Mouse (Mus musculus): ENCODE results near the gene Cep85l. TPM values are rescaled to one million over a fixed set of nuclear protein-coding genes. Genes with fewer than 3 reads are reported as not detected.

The Cep85l gene
- 10 to 100 TPM; 18.3 to 23.7 (median 20.7) TPM for total RNA-seq (2022)

GRCm38 (mm10) chr10:53379709-53380106 lies at the start of gene Cep85l:
Cep85l (minus strand) TSS chr10:53379947.
- peak; percentile 65 to 82 for DNase-seq (ENCODE audit: low spot score in 2 of 2)

GRCm38 (mm10) chr10:53428695-53429447 lies 49.1 kb upstream of the Cep85l start:
- no peak for DNase-seq (ENCODE audit: low spot score in 2 of 2)

DNA sequence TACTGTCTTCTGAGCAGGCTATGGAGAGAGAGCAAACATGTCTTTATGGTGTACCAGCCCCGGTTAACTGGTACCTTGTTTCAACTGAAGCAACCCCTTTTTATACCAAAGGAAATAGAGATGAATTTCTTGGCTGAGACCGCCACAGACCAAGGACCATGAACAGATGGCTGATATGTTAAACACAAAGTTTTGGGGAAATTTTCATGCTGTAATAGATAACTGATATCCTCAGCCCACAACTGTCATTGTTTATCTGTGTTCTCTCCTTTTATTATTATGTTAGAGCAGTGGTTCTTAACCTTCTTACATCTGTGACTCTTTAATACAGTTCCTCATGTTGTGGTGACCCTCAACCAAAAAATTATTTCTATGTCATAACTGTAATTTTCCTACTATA lies 46.8 kb upstream of the Cep85l start:
- no peak for DNase-seq (ENCODE audit: low spot score in 2 of 2)

GRCm38 (mm10) chr10:53423091-53423490 lies 43.3 kb upstream of the Cep85l start:
- no peak for DNase-seq (ENCODE audit: low spot score in 2 of 2)

- no peak for DNase-seq (ENCODE audit: low spot score in 2 of 2)
Measured at GRCm38 (mm10) chr10:53422206-53422605, 42.5 kb upstream of the Cep85l start.

DNA sequence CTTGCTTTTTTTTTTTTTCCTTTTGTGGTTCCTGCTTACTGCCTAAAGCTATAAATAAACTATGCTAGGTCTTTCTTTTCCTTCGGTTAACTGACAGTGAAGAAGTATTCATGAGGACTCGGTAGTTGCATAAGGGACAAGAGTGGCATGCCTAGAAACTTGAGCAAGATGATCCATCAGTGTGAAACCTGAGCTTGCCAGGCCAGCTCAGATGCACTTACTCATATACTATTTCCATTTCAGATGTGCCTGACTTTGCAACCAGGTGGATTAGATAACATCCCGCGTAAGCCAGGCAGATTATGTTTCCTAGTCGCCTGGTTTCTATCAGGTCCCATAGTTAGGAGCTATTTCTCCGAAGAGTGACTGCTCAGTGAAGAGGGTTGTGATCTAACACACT lies 41.9 kb upstream of the Cep85l start:
- DNase-seq (ENCODE audit: low spot score in 2 of 2): no peak

DNA sequence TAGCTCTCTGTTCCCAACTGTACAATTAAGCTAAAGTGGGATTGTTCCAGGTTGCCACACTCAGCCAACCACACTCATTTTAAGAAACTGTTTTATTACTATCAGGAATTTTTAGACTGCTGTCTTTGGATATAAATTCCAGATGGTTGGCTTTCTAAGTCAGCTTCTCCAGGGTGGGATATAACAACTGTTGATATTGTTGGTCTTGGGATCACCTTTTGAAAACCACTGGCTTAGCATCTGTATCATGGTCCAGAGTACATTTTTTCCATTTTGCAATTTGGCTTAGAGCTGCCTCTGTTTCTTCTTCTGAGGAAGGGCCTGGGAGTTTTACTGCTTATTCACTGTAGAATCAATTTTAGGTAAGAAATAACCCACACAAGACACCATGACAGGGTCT lies 40.3 kb upstream of the Cep85l start:
- no peak for DNase-seq (ENCODE audit: low spot score in 2 of 2)

- no peak for DNase-seq (ENCODE audit: low spot score in 2 of 2)
Measured at GRCm38 (mm10) chr10:53419139-53419935, 39.6 kb upstream of the Cep85l start.

DNA sequence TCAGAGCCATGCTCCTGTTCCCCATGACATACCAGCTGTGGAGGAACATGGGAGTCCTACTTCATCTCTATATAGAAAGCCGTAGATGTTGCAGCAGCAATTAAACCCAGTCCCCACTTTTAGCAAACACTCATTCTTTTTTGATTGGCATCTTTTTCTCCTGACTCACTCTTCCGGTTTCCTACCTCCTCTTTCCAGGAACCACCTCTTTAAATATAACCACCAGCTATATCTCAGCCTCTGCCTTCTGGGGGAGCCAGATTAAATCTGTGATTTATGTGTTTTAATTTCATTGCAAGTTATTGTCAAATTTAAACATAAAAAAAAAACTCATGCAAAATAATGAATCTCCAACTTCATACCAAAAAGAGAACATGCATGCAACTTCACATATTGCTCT lies 37.3 kb upstream of the Cep85l start:
- no peak for DNase-seq (ENCODE audit: low spot score in 2 of 2)

DNA sequence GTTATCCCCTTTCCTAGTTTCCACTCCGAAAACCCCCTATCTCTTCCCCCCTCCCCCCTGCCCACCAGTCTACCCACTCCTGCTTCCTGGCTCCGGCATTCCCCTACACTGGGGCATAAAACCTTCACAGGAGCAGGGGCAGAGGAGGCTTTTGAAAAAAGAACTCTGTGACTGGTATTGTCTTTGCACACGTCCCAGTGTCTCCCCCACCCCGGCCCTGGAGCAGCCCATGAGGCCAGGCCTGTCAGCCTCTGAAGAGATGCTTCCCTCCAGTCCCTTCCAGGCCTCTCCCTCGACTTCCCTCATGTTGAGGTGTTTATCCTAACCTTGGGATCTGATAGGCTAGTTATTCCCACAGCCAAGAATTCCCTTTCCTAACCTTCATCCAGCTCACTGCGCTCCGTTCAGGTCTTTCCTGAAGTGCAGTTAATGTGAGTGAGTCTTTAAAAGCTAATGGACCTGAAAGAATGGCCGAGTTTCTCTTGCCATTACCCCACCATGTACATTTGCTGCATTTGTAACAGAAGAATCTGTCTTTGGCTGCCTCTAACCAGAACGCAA lies 36.5 kb upstream of the Cep85l start:
- DNase-seq (ENCODE audit: low spot score in 2 of 2): no peak

DNA sequence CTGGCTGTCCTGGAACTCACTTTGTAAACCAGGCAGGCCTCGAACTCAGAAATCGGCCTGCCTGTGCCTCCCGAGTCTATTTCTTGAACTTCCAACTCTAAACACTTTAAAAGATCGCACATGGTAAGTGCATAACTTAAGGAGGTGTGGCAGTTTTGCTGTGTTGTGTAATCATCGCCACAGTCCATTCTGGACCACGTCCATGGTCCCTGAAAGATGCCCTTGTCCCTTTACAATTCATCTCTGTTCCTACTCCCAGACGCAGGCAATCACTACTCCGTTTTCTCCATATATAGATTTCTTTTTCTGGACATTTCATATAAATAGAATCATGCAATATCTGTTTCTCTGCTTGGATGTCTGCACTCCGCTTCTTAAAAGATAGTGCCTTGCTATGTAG lies 35.5 kb upstream of the Cep85l start:
- DNase-seq (ENCODE audit: low spot score in 2 of 2): no peak

GRCm38 (mm10) chr10:53414092-53415085 lies 34.6 kb upstream of the Cep85l start:
- DNase-seq (ENCODE audit: low spot score in 2 of 2): no peak

- no peak for DNase-seq (ENCODE audit: low spot score in 2 of 2)
Measured at GRCm38 (mm10) chr10:53412936-53413335, 33.2 kb upstream of the Cep85l start.

DNA sequence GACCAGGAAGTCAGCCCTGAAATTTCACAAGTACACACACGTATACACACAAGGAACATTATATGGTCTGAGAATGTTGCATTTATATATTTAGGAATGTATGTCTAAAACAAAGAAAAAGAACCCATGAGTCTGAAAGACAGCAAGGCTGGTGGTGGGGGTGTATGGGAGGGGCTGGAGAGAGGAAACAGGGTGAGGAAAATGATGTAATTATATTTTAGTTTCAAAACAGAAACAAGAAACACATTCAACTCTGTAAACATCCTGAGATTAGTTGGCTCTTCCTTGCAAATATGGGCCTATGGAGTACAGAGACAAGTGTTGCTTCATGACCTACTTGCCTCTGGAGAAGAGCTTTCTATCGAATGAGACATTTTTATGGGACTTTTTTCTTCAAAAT lies 32.4 kb upstream of the Cep85l start:
- DNase-seq (ENCODE audit: low spot score in 2 of 2): no peak

- DNase-seq (ENCODE audit: low spot score in 2 of 2): no peak
Measured at GRCm38 (mm10) chr10:53410831-53411230, 31.1 kb upstream of the Cep85l start.

DNA sequence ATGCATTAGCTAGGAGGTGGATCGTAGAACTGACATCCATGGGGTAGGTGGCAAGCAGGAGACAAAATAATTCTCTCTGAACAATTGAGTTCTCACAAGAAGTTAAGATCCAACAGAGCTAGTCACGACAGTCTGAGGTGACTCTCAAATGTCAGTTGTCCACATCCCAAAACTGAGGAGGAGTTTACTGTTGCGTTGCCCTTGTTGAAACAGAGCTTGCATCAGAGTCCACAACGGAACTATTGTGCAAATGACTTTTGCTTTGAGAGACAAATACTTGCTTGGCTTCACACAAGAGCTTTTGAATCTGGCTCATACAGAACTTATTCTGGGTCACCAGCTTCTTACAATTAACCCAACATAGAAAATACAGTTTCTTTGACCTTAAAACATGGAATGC lies 27.7 kb upstream of the Cep85l start:
- DNase-seq (ENCODE audit: low spot score in 2 of 2): no peak

- no peak for DNase-seq (ENCODE audit: low spot score in 2 of 2)
Measured at GRCm38 (mm10) chr10:53406845-53407244, 27.1 kb upstream of the Cep85l start.

GRCm38 (mm10) chr10:53402293-53402692 lies 22.5 kb upstream of the Cep85l start:
- no peak for DNase-seq (ENCODE audit: low spot score in 2 of 2)

DNA sequence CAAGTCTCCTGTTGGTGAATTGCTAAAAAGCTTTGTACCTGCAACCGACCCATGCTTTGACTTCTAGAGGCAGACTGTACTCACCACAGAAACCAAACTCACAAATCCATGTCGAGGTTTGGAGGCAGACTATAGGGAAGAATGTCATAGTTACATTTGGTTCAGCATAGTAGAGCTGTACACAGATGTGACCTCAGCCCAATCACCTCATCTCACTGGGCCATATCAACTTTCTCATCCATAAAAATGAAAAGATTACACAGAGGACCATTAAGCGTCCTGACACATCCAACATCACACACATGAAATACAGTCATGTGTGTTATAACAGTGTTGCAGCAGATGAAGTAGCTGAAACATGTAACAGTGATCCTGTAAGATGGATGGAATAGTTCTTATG lies 19.3 kb upstream of the Cep85l start:
- DNase-seq (ENCODE audit: low spot score in 2 of 2): no peak

GRCm38 (mm10) chr10:53398540-53398902 lies 18.8 kb upstream of the Cep85l start:
- no peak for DNase-seq (ENCODE audit: low spot score in 2 of 2)

GRCm38 (mm10) chr10:53397846-53398539 lies 18.2 kb upstream of the Cep85l start:
- DNase-seq (ENCODE audit: low spot score in 2 of 2): no peak
